Mouse (Mus musculus): ENCODE data around the gene Zfp536.

Gene Zfp536

DNA sequence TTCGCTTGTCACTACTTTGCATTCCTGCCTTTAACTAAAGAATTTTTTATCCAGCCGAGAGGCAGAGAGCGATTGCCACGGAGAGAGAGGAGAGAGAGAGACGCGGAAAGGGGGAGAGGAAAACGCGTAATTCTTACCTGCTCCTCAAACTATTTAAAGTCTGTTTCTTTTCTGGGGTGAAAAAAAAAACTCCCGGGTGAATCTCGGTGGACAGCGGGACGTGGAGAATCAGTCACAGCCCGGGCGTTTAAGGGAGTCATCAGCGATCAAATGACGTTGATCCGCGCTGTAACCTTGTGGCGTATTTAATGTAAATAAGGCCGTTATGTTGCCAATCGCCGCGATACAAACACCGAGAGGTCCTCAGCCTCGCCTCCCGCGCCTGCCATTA, at the start of gene Zfp536:
Zfp536 (minus strand) TSS at position 330 of the 391 bp plus-strand sequence.
- DNase-seq (ENCODE audit: low spot score): no peak

DNA sequence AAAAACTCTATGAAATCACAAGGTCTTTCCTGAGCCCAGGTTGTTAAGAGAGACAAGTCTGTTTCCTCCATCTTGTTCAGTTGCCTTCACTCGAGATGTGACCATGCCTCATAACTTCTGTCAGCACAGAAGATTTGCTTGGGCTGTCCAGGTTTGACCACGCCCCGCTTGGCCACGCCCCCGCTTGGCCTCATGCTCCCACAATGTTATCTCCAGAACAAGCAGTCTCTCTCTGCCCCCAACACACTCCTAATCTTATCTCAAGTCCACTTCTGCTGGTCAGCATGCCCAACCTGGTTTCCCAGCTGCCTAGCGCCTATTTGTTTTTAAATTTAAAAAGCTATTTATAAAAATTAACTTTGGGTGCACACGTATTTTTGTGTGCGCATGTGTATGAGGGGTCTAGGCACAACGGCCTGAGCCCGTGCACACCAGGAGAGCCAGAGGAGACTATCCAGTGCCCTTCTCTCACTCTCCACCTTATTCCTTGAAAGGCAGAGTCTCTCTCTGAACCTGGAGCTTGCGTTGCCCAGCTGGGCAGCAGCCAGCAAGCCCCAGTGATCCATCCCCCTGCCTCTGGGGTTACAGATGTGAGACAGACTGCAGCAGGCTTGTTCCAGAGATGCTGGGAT, 47.3 kb upstream of the Zfp536 start:
- peak; percentile 26 for DNase-seq (ENCODE audit: low spot score)

DNA sequence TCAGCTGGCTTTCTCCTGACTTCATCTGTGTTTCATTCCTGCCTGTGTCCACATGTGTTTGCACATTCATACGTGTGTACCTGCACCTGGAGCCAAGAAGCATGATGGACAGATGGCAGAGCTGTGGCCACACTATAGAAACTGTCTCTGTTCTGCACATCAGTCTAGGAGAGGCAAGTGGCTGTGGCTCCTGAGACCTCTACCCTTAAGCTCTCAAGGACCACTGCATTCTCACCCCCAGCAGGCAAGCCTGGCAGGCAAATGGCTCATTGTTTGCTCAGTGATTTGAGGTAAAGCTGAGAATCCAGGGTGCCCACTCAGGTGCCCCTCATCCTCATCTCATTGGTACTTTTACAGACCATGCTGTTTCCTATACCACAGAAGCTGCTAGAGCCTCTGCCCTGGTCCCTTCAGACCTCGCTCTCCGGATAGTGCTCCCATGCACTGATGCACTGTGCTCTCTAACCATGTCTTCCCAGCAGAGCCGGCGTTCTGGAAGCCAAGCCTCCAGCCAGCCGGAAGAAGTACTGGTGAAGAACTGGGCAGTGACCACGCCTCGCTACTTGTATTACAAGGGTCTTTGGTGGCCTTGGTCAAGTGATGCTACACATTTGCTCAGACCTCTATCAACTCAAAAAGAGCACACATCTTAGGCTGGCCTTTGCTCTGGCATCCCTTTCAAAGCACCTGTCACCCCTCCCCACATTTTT, 45.3 kb upstream of the Zfp536 start:
- DNase-seq (ENCODE audit: low spot score): no peak

DNA sequence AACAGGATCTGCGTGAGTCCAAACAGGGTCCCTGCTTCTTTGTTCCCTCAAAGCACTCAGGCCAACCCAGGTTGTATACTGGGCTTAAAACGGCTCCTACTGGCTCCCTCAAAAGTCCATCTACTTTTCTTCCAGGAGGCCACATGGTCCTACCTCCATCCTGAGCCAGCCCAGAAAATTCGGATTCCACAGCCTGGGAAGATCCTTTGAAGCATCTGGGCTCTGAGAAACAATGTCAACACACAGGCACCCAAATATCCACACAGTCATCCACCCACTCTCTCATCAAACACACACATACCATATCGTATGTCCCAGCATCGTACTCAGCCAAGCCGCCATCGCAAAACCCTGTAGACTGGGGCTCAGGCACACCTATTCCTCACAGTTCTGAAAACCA, 43.5 kb upstream of the Zfp536 start:
- no peak for DNase-seq (ENCODE audit: low spot score)

DNA sequence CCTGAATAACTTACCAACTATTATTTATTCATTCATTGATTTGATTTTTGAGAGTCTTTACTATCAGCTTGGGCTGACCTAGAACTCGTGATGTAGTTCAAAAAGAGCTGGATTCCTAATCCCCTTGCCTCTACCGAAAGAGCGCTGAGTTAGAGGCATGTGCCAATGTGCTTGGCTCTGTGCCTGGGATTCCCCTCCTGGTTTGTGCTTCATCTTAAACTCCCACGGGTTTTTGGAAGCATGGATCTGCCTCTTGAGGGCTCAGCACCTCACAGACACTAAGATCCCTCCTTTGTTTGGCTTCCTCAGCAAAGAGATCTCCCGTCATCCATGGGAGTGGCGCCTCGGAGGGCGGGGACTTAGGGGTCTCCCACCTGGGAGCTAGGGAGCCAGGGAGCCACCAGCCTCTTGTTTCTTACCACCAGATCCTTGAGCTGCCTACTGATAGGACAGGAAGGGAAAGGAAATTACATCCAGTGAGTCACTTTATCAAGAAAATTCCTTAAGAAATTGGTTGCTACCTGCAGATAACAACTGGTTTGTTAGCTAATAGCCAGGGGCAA, 41.5 kb upstream of the Zfp536 start:
- no peak for DNase-seq (ENCODE audit: low spot score)

DNA sequence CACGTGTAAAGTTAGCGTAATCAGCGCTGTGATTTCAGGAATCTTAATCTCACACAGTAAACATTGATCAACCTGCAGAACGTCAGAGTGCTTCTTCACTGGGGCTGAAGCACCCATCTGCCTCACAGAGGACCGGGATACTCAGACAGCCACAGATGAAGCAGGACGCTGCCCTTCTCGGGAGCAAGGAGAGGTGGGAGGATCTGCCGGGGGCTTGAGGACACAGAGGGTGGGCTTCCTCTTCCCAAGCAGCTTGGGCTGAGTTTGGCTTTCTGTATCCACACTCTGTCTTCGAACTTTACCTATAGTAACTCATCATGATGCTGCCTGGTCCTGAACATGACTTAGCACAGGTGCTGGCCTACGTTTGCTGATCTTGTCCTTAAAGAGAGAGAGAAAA, 40.2 kb upstream of the Zfp536 start:
- DNase-seq (ENCODE audit: low spot score): no peak

DNA sequence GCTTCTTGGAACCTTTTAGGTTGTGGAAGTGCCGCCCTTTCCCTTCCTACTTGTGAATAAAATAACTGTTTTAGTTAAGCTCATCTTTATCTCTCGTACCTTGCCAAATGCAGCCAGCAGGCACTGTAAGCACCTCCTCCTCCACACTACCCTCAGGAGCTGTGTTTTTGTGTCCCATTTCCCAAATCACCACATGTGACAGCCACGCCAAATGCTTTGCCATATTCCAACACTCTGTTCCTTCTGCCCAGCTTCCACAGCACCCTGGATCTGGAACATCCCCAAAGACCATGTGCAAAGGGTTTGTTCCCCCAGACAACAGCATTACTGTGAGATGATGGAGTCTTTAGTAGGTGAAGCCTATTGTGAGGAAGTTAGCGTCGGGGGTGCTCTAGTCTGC, 36.5 kb upstream of the Zfp536 start:
- DNase-seq (ENCODE audit: low spot score): no peak

DNA sequence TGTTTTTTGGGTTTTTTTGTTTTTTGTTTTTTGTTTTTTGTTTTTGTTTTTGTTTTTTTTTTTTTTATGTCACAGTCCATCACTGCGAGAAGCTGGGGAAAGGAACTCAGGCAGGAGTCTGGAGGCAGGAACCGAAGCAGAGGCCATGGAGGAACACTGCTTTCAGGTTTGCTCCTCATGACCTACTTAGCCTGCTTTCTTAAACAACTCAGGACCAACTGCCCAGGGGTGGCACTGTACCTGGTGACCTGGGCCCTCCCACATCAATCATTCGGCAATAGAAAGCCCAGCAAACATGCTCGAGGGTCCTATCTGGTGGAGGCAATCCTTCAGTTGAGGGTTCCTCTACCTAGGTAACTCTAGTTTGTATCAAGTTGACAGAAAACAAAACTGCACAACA, 35.6 kb upstream of the Zfp536 start:
- DNase-seq (ENCODE audit: low spot score): no peak

DNA sequence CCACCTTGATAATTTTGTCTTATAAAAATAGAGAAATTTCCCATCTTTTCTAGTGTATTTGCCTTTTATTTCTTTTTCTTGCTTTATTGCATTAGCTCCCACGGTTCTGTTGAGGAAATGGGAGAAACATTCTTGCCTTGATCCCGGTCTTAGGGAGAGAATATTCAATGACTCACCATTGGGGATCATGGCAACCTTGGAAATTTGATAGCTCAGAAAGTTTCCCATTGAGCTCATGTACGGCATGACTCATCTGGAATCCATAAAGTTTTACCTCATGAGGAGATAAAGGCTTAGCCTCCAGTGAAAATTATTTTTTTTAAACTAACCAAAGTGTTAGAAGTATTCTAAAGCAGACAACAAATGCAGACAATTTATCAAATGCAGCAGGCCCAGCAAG, 27.7 kb upstream of the Zfp536 start:
- no peak for DNase-seq (ENCODE audit: low spot score)

DNA sequence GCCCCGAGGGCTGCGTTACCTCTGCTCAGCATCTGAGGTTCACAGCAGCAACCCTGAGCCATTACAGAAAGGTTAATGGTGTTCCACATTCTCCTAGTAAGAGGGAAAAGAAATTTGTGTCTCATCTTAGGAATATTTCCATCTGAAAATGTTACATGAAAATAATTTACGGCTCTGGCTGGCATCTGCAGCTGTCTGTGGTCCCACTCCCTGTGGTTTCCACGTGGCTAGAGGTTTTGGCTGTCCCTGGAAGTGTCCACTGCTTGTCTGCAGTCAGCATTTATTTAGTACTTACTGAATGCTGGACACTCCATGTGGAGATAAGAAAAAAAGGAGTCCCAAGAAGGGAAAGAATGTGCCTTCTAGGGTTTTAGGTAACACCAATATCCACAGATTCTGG, 15.3 kb upstream of the Zfp536 start:
- DNase-seq (ENCODE audit: low spot score): no peak

DNA sequence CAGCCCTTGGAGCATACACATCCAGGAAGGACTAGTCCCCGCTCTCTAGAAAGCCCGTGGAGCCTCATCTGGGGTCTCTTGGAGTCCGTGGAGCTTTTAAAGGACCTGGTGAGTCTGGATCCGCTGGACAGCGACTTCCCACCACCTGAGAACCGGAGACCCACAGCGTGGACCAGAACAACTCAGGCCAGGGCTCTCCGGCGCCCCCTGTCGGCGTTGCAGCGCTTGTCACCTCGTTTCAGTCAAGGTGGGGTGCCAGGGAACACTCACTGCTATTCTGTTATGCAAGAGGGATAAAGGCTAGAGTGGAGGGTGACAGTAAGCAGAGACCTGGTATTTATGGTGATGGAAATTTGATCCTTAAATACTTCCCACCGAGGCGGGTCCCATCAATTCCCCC, 2.1 kb upstream of the Zfp536 start:
- DNase-seq (ENCODE audit: low spot score): peak; percentile 58

DNA sequence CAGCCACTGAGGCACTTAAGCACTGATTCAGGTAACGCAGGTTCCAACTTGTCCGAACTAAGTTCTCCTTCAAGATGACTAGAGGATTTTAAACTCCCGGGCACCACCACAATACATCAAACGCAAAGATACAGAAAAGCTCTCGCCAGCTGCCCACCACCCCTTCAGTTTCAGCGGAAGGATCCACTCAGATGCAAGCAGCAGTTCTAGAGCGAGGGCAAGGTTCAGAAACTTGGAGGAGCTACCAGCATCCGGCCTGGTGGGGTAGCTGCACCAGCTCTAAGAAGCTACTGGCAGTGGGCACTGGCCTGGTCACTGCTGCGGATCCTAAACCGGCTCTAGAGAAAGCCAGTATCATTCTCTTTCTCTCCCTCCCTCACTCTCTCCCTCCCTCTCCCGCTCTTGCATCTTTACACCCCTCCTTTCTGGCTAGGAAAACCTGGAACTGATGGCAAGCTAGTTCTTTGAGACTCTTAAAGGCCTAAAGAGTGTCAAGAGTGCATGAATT, 1.1 kb upstream of the Zfp536 start:
- no peak for DNase-seq (ENCODE audit: low spot score)

DNA sequence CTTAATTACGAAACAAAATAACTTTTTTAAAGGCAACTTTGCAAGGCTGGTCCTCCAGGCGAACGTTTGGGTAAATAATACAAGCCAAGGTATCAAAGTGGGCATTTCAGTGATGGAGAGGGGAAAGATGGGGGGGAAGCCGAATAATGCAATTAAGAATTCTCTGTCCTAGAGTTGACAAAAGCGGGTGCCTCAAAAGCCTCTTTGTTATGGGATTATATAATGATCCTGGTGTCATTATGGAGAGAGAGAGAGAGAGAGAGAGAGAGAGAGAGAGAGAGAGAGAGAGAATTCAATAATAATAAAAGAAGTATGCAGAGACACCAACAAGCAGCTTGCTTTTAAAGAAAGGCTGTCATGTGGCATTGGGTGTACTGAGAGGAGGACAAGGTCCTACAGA, 465 bp upstream of the Zfp536 start:
- DNase-seq (ENCODE audit: low spot score): no peak

DNA sequence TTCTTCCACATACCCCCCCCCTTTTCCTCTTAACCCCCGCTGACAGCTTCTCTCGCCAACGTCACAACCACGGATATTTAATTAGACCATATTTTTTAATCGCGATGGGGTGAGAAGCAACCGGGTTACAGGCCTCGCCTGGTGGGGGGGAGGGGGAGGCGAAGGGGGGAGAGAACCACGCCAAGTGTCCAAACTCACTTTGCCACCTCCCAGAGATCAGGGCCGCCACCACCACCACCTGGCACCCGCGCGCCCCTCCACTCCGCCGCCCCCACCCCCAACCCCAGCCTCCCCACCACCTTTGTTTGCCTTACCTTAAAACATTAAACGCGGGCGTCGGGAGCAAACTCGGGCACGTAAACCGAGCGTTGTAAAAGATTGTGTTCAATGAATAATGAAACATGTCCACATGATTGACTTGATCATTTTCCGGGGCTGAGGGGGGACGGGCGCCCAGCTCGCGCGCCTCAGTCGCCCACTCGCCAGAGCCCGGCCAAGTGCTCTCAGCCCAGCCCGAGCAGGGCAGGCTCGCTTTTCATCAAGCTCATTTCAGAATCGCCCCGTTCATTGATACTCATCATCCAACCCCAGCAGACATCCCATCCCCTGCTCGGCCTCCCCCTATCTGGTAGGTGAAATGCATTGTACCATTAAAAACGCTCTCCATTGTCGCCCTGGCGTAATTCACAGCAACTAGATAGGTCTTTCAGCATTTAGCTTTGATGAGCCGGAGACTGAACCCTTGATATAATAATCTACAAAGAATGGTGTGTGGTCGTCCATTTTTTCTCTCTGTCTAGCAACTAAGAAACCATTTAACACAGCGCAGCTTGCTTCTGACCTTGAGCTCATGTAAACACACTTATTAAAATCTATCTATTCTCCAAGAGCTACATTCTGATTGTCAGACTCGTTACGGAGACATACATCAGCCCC, 797 bp downstream of the Zfp536 start:
- DNase-seq (ENCODE audit: low spot score): peak; percentile 8

DNA sequence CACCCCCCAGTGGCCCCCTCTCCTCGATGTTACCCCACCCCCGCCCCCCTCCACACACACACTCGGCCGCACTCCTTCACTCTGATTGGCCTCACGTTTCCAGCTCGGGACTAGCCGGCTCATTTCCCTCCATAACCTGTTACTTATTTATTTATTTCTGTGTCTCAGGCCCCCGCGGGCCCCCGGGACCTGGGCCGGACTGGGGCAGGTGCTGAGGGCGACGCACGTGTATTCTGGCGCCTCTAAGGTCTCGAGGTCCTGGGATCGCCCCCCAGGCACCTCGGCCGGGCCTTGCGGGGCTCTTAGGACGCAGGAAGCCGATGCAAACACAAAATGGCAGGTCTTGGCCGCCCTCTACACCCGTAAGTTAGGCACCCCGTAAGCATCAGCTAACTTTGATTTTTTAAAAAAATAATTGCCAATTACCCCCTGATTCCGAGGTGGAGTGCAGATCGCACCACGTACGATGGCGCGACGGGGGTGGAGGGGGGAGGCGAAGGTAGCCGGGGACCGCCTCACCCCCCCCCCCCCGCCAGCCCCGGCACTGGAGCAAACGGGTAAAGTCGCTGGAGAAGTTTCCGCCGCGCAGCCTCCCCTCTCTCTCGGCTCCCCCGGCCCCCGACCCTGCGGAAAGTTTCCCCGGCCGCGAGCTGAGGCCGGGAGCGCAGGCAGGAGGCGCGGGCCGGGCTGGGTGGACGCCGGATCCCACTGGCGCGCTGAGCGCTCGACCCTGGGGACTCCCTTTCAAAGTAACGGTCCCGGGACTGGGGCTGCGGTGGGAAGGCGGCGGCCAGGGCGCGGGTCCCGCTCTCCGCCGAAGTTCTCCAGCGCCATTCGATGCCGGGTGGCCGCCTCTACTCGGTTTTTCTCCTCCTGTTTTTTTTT, 1.7 kb downstream of the Zfp536 start:
- peak; percentile 26 for DNase-seq (ENCODE audit: low spot score)

DNA sequence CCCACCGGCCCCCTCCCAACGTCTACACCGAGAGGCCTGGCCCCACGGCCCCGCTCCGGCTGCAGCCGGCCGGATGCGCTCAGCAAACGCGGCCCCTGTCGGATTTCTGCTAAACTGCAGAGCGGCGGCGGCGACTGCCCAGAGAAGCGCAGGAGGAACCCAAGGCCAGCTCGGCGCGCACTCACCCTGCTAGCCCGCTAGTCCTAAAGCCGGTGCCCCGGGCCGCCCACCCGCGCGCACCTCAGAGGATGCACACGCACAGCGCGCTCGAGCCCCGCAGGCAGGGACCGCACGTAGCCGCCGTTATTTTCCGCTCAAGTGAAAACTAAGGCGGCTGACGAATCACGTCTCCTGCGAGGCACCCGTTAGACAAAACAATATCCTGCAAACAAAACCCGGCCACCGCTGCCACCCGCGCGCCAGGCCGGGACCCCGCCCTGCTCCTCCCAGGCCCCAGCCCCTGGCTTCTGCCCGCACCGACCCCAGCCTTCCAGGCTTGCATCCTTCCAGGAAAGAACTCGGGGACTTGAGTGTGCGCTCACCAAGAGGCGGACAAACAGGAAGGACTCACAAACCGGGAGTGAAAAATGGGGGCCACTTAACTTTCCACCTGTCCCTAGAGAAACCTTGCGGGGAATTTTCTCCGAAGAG, 2.9 kb downstream of the Zfp536 start:
- DNase-seq (ENCODE audit: low spot score): peak; percentile 78

DNA sequence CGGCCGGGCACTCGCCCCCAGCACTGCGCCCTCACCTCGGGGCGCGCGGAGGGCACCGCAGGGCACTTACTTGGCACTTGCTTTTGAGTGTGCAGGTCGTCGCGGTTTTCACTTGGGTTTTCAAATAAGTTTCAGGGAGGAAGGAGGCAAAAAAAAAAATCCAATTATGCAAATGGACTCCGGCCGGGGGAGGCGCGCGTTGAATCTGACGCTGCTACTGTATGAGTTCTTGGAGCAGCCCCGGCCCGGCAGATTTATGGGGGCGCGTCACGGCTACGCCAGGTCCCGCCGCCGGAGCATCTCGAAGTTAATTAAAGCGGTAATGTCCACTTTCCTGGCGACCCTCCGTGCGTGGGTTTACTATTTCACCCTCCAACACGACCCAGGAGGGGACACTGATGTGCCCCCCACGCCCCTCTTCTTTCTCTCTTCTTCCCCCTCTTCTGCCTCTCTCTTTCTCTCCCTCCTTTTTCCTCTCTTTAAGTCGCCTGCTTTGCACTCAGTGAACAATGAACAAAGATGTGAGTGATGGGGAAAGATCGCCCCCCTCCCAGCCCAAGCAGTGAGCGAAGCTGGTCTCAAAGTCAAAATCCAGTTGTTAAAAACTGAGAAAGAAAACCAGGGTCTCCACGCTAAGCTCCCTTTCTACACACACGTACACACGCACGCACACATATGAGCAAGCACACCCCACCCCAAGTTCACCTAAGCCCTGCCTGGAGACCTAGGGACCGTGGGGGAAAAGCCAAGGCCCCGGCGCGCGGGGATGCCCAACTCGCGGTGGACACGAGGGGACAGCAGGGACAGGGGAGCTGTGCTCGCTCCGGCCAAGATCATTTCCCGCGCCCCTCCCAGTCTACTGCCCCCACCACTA, 3.7 kb downstream of the Zfp536 start:
- peak; percentile 22 for DNase-seq (ENCODE audit: low spot score)

DNA sequence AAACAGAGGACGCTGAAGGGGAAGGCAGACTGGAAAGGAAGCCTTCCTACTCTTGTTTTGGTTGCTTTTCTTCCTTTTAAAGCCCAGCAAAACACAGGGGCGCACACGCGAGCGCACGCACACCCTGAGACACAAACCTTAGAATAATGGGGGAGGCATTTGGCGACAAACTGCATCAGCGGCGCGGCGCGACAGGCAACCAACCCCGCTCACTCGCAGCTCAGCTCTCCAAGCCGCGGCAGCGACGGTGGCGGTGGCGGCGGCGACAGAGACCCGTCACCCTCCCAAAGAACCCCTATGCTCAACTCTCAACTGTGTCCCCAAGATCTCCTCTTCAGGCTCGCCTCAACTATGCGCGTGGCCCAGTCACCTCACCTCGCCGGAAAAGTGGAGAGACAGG, 4.4 kb downstream of the Zfp536 start:
- no peak for DNase-seq (ENCODE audit: low spot score)

DNA sequence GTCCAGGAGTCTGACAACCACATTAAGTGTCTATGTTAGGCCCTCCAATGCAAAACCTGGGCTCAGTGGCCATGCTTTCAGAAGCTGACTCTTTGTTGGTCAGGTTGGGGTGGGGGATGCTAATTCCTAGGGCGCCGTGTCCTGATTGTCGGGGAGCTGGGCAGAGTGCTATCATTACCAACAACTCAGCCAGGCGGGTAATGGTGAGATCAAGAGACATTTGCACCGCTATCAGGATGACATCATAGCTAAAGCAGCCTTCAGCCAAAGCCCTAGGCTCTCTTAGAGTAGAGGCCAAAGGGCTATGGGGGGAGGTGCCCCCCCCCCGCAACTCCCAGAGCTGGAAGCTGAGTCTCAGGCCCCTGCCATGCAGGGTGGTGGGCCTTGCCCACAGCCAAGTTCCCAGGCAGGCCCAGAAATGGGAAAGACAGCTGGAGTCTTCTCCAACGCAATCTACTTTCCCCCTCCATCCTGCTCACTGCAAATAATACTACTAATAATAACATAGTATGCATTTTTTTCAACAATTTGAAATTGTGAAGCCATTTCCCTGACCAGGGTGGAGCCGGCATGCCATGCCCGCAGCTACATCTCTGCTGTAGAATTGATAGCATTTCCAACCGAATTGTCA, 5.0 kb downstream of the Zfp536 start:
- DNase-seq (ENCODE audit: low spot score): no peak
